Mouse (Mus musculus) brain, embryonic 14.5 days (tissue): Measurements from ENCODE around the gene Ddr2.

ENCODE experiments used
- CTCF ChIP-seq: fragments of 200-500 bp; IDR thresholded peaks from 2 replicates; pipeline ENCODE4 v1.5.1; 2012; ENCODE audit warnings: inconsistent platforms, mild to moderate bottlenecking, moderate library complexity, borderline replicate concordance; ENCODE audit not compliant: insufficient read depth, insufficient read length; ENCODE audit errors: extremely low read depth
- POLR2A ChIP-seq: fragments of 200-500 bp; IDR thresholded peaks from 2 replicates; pipeline ENCODE4 v1.6.1; 2012; ENCODE audit warnings: mild to moderate bottlenecking, inconsistent platforms, borderline replicate concordance; ENCODE audit not compliant: poor library complexity, insufficient read depth, insufficient read length, severe bottlenecking; ENCODE audit errors: extremely low read depth

GRCm38 (mm10) chr1:170155761-170156160 lies 45.2 kb upstream of the Ddr2 start:
- no peak for TF ChIP-seq POLR2A
- TF ChIP-seq CTCF, result no peak
